Mouse (Mus musculus) frontal cortex, postnatal 36 days (tissue): Measurements from ENCODE around the gene Gipc3.

ENCODE experiments used
- DNase-seq, 2 experiments: peaks; one replicate each; pipeline ENCODE4 v3.0.0; 2022; ENCODE audit warnings: low spot score in 2 of 2

Gipc3 gene

DNA sequence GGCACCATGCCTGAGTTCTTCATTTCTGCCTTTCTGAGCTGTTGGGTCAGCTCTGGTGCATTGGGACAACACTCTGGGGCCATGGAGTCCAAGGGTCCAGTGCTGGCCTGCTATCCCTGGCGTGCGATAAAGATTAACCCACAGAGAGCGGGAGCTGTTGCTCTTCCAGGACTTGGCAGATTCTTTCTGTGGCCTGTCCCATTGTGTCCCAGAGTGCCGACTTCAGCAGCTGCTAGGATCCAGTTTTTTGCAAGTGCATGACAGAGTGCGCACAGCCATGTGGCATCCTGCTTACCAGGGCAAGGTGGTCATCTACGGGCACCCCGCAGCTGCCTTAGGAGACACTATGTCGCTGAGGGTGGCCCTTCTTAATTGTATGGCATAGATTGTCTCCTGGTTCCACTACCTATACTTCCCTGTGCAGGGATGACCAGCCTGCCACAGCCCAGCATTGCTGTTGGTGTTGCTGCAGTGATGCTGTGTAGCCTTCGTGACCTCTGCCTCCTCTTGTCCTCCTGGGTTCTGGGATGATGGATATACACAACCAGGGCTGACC lies 42.6 kb downstream of the Gipc3 start:
- DNase-seq, result no peak

- DNase-seq, result no peak
Measured at GRCm38 (mm10) chr10:81299585-81300351, 43.3 kb downstream of the Gipc3 start.

- DNase-seq, result peak; percentile 68
Measured at GRCm38 (mm10) chr10:81298369-81299100, 44.5 kb downstream of the Gipc3 start.

DNA sequence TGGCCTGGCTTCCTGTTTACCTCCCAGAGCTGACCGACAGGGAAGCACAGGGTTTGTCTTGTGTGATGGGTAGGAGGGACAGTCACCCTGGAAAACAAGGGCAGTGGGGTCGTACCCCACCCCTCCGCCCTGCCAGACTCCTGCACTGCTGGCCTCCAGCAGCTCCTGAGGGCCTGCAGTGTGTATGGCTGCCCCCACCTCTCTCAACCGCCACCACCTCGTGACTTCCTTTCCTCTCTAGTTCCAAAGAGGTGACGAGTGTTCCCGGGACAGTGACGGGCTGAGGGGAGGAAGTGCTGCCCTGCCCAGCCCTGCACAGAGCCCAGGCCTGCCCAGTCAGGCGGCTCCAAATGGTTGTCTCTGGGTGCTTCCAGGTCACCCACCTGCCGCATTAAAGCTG lies 45.2 kb downstream of the Gipc3 start:
- DNase-seq, result no peak

DNA sequence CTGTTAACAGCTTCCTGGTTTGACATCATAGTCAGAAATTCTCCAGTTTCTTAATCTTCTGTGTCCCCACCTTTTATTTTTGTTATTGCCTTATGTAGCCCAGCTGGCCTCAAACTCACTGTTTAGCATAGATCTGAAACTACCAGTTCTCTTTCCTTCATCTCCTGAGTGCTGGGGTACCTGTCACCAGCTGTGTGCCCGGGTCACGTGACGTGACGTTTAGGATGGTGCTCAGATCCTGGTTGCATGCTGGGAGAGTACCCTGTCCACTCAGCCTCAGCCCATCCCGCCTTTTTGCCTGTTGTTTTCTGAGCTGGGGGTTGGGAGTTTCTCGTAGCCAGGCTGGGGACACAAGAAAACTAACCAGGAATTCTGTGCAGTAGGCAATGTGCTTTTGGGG lies 45.8 kb downstream of the Gipc3 start:
- no peak for DNase-seq

GRCm38 (mm10) chr10:81295185-81295584 lies 47.9 kb downstream of the Gipc3 start:
- DNase-seq, result peak; percentile 56 to 60

DNA sequence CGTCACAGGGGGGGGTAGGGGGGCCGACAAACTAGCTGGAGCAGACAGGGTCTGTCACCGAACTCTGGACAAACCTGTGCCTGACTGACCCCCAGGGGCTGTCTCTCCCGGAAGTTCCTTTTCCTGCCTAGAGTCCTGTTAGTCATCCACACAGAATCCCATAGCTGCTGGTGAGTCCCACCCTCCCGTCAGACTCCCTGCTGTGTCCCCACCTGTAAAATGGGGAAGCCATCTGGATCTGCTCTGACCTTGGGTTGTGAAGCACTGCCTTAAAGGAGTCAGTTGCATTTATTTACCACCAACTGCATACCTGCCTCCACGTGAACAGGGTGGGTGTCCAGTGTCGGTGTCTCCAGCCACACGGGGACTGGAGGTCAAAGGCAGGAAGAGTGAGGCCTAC lies 48.6 kb downstream of the Gipc3 start:
- DNase-seq, result no peak

DNA sequence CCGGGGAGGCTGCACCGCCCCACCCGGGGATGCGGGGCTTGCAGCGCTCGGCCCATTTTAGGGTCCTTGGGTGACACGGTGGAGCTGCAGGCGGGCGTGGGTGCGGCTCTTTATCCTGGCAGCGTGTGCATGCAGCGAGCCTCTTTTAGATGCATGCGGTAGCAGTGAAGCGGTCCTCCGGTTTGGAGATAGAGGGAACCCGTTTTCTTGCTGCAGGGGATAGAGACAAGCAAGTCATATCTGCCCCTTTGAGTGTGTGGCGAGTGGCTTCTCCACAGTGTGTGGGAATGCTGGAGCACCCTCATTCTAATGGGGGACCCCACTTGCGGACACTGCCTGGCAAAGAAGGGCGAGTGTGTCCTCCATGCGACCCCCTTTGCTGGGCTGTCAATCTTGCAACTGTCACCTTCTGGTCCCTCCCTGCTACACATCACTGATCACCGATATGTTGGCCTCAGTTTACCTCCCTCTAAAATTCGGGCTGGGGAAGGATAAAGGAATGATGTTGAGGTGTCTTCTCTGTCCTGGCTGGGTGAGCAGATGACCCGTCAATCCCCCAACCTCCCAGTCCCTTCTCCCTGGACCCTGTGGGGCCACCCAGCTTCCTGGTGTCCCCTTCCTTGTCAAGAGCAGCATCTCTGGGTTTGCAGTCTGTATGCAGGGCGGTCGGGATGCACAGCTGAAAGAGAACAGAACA lies 49.6 kb downstream of the Gipc3 start:
- DNase-seq, result peak in 1 of 2 experiments; percentile 85

GRCm38 (mm10) chr10:81292554-81293333 lies 50.3 kb downstream of the Gipc3 start, which contains the start of gene Pip5k1c:
TSS of gene Pip5k1c (plus strand) at chr10:81292963.
- DNase-seq, result peak; percentile 99 to 100

DNA sequence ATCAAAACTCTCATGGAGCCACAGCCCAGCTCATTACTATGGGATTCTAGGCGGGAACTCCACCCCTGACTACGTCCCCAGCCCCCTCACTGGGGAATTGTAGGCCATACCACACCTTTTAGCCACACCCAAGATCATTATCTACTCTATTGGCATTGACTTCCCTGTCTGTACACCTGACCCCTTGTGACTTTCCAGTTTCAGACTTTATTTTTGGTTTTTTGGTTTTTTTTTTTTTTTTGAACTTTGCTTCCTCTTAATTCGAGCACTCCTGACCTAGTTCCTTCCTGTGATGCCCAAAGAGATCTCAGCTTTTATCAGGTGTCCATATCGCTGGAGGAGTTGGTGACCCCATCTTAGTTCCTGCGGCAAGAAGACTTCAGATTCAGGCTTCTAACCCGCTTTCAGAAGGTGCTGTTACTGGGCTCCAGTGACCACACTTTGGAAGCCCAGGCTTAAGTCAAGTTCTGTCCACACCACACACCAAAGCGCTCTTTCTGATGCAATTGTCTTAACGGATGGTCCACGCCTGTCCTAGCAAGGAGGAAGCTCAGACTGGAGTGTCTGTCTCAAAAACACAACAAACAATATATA lies 51.5 kb downstream of the Gipc3 start, which contains the start of gene Tjp3:
TSS of gene Tjp3 (minus strand) at position 71 of the 594 bp plus-strand sequence.
- no peak for DNase-seq

DNA sequence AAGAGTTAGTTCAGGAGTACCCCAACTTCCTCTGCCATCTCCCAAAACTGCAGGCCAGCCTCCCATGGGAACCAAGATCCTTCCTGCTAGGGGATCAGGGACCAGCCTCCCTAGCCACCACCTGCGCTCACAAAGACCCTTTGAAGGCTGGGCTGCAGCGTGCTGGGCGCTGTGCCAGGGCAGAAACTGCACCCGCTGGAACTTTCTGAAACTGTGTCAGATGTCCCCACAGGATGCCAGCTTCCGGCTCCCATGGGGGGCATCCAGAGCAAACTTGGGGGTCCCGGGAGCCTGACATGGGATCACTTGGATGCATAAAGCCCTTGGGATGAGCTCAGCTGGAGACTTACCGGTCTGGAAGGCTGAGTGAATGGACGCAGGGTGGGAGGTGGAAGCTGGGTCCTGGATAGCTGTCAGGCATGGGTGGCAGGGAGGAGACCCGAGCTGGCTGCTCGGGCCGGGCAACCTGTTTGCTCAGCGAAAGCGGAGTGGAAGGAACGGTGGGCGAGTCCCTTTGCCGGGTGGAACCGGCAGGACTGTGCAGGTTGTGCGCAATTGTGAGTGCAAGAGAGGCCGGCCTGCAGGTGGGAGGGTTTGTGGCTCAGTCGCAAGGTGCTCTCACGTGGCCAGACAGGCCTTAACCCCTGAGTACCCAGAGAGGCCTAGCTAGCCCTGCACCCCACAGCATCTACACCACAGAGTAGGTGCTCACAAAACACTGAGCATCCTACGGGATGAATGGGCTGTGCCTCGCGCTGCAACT lies 52.2 kb downstream of the Gipc3 start:
- no peak for DNase-seq

GRCm38 (mm10) chr10:81289811-81290210 lies 53.3 kb downstream of the Gipc3 start:
- DNase-seq, result no peak

DNA sequence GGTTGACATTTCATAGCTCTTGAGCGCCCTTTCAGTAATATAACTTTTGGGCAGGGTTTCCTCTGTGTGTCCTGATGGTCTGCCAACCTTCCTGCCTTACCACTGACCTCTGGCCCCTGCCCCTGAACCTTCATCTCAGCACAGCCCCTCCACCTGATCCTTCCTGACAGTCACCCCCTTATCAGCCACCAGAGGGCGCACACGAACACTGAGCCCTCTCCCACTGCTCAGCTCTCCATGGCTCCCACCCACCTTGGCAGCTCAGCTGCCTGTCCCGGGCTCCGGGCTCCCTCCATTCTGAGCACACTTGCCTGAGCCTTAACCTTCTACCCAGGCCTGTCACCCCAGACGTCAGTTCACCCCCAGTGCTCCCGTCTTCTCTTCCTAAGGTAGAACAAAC lies 53.8 kb downstream of the Gipc3 start:
- DNase-seq, result no peak

- no peak for DNase-seq
Measured at GRCm38 (mm10) chr10:81288601-81289000, 54.5 kb downstream of the Gipc3 start.

- no peak for DNase-seq
Measured at GRCm38 (mm10) chr10:81287513-81288157, 55.4 kb downstream of the Gipc3 start.

GRCm38 (mm10) chr10:81286586-81286985 lies 56.5 kb downstream of the Gipc3 start:
- DNase-seq, result no peak

- DNase-seq, result peak in 1 of 2 experiments; percentile 74
Measured at GRCm38 (mm10) chr10:81285694-81286450, 57.2 kb downstream of the Gipc3 start.
